Mouse (Mus musculus) intestine, embryonic 15.5 days (tissue): ENCODE results near the gene Dync1li2. TPM values are rescaled to one million over a fixed set of nuclear protein-coding genes. Genes with fewer than 3 reads are reported as not detected.

ENCODE experiments used
- ATAC-seq: fragments of 200-750 bp; cut with Nextera tagmentation; 2 replicates; pipeline ENCODE4 v1.8.0; 2017; ENCODE audit warnings: moderate TSS enrichment, moderate library complexity
- H3K27ac ChIP-seq: fragments of 300-500 bp; sonication (generic); 2 replicates; pipeline ENCODE4 v1.5.1; 2015; ENCODE audit warnings: mild to moderate bottlenecking, inconsistent platforms
- H3K27me3 ChIP-seq: fragments of 300-500 bp; sonication (generic); replicated peaks from 2 replicates; pipeline ENCODE4 v1.6.1; 2015; ENCODE audit warnings: inconsistent platforms
- H3K36me3 ChIP-seq: fragments of 300-500 bp; sonication (generic); 2 replicates; pipeline ENCODE4 v1.6.1; 2015; ENCODE audit warnings: inconsistent platforms
- H3K4me1 ChIP-seq: fragments of 300-500 bp; sonication (generic); replicated peaks from 2 replicates; pipeline ENCODE4 v1.6.1; 2015; ENCODE audit warnings: inconsistent platforms
- H3K4me2 ChIP-seq: fragments of 300-500 bp; sonication (generic); replicated peaks from 2 replicates; pipeline ENCODE4 v1.6.1; 2015; ENCODE audit warnings: mild to moderate bottlenecking, inconsistent platforms
- H3K4me3 ChIP-seq: fragments of 300-500 bp; sonication (generic); replicated peaks from 2 replicates; pipeline ENCODE4 v1.5.1; 2015; ENCODE audit warnings: inconsistent platforms
- H3K9ac ChIP-seq: fragments of 300-500 bp; sonication (generic); 2 replicates; pipeline ENCODE4 v1.6.1; 2015; ENCODE audit warnings: inconsistent platforms
- H3K9me3 ChIP-seq: fragments of 300-500 bp; sonication (generic); 2 replicates; pipeline ENCODE4 v1.6.1; 2016; ENCODE audit warnings: inconsistent platforms
- WGBS: fragments of 180-500 bp; shearing (Covaris S2); methylation state at CpG from one replicate; pipeline ENCODE4 v1.1.7; 2015; 5-methylcytosine and 5-hydroxymethylcytosine counted together
- polyA plus RNA-seq: library from polyadenylated mRNA; unstranded; fragments of >200 nt; fragmentation: Nextera tagmentation; extraction: Ambion mirVana; gene quantifications from 2 replicates; pipeline ENCODE4 v1.2.1, GENCODE M21; 2015

Gene Dync1li2
- polyA plus RNA-seq, 1 experiment from 2014 or later: 46.0 TPM

DNA sequence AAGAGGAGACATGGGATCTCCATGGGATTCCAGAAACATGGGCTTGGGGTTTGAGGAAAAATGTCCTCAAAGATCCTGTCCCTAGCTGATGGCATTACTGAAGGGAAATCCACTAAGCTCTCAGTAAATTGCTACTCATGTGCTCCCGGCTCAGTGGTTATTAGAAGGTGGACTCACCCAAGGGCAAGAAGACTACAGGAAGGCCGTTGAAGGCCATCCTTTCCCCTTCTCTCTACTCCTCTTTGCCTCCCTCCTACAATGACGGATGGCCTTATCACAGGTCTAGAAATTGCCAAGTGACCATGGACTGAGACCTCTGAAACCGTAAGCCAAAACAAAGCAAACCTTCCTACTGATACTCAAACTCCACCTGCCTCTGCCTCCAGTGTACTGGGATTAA is 6.3 kb downstream of the Dync1li2 start:
- Histone ChIP-seq H3K4me2 (no peak overlapping the region), H3K9ac (no peak overlapping the region), H3K9me3 (no peaks in the 10 kb centered on the region), H3K4me3 (no peak overlapping the region), H3K36me3 (peaks cover 37% of the 10 kb centered on the region), H3K4me1 (peaks cover 12% of the 10 kb centered on the region), H3K27me3 (no peaks in the 10 kb centered on the region), H3K27ac (peak overlapping the region; percentile 29)
- ATAC-seq: no peak
- 93% methylated on average over 4 of the region's 4 CpGs for WGBS

DNA sequence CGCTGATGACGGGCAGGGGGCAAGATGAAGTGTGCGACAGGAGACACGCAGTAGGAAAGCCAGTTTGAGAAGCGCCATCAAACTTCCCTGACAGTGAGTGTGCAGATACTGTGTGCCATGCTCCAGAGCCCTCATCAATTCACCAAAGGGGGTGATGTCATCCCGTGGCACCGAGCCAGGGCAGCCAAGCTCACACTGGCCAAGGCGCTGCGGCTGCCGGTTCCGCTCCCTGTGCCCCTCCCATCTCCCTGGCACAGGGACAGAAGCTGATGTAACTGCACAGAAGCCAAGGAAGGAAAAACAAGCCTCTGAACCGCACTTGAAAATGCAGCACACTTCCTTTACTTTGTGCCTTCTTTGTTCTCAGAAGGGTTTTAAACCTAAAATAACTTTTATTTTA is 6.8 kb downstream of the Dync1li2 start:
- Histone ChIP-seq H3K4me3 (no peak overlapping the region), H3K9me3 (no peaks in the 10 kb centered on the region), H3K4me1 (peaks cover 7% of the 10 kb centered on the region), H3K9ac (no peak overlapping the region), H3K4me2 (no peak overlapping the region), H3K27ac (peak overlapping the region; percentile 29), H3K27me3 (no peaks in the 10 kb centered on the region), H3K36me3 (peaks cover 42% of the 10 kb centered on the region)
- WGBS: 48% methylated on average over 12 of the region's 12 CpGs
- peak; percentile 87 for ATAC-seq

DNA sequence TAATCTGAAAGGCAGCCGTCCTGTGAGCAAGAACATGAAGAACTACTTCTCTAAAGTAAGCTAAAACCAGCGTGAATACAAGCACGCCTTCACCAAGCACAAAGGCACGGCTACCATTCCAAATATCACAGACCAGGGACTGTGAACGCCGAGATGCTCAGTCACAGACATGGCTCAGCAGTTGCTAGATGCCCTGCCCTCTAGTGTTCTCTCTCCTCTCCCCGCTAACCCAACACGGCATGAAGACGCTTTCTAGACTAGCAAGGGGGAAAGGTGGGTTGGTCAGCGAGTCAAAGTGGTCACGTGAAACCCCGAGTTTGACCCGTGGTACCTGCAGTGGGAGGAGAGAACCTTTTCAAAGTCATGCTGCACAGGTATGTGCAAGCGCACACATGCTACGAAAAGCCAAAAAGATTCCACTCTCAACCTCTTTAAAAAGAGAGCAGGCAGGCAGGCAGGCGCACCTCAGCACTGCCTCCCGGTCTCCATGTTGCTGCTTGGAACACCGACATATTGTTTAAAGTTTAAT is 8.0 kb downstream of the Dync1li2 start:
- Histone ChIP-seq H3K4me3 (no peak overlapping the region), H3K27ac (no peak overlapping the region), H3K27me3 (no peaks in the 10 kb centered on the region), H3K9me3 (no peaks in the 10 kb centered on the region), H3K4me2 (no peak overlapping the region), H3K36me3 (peaks cover 50% of the 10 kb centered on the region), H3K9ac (no peak overlapping the region), H3K4me1 (0 out of 2 replicates have a peak, but pooled peaks cover 4% of the 10 kb centered on the region)
- 88% methylated on average over 18 of the region's 18 CpGs for WGBS
- ATAC-seq: no peak

DNA sequence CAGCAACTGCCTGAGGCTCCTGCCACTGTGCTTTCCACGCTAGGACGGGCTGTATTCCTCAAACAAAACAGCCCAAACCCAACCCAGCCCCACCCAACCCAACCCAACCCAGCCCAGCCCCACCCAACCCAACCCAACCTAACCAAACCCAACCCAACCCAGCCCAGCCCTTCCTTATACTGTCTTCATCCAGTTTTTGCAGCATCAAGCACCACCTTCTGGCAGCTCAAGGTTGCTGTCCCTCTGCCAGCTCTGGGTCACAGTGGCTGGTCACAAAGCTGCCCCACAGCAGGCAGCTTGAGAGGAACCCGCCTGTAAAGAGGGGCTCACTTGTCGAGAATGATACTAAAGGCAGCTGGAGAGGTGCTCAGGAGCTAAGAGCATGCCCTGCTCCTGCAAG is 8.6 kb downstream of the Dync1li2 start:
- Histone ChIP-seq H3K27me3 (no peaks in the 10 kb centered on the region), H3K9me3 (no peaks in the 10 kb centered on the region), H3K36me3 (peaks cover 51% of the 10 kb centered on the region), H3K4me1 (0 out of 2 replicates have a peak, but pooled peaks cover 4% of the 10 kb centered on the region), H3K4me2 (no peak overlapping the region), H3K4me3 (no peak overlapping the region), H3K27ac (no peak overlapping the region), H3K9ac (no peak overlapping the region)
- ATAC-seq: peak; percentile 65; the same call in 1 of the 2 replicates
- WGBS: 74% methylated on average over 4 of the region's 4 CpGs

DNA sequence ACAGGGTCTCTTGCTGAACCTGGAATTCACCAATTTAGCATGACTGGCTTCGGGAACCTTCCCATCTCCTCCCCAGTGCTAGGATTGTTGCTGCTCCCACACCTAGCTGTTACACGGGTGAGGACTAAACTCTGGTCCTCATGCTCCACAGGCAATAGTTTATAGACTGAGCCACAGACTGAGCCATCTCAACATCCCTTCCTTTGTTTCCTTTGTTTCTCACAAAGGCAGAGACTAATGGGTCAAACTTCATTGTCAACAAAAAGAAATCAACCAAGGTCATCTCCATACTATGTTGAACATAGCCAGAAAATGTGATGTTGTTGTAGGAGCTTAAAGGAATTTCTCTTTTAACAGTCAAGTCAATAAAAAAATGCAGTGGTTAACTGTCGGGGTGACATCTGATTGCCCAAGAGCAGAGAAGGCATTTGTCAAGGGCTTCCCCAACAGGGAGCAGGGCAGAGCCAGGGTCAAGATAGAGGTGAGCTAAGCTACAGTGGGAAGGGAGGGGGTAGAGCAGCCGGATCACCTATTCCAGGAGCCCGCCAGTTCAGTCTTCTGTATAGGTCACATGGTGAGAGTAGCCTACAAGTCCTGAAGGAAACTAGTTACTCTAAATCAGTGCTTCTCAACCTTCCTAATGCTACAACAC is 9.5 kb downstream of the Dync1li2 start:
- WGBS: 96% methylated on average over 5 of the region's 5 CpGs
- peaks cover 49% of the 10 kb centered on the region for H3K36me3 ChIP-seq
- H3K4me1 ChIP-seq: 0 out of 2 replicates have a peak, but pooled peaks cover 4% of the 10 kb centered on the region
- H3K27ac ChIP-seq: no peak overlapping the region
- no peak overlapping the region for H3K9ac ChIP-seq
- no peaks in the 10 kb centered on the region for H3K9me3 ChIP-seq
- no peak overlapping the region for H3K4me3 ChIP-seq
- H3K27me3 ChIP-seq: no peaks in the 10 kb centered on the region
- H3K4me2 ChIP-seq: no peak overlapping the region
- ATAC-seq: no peak

DNA sequence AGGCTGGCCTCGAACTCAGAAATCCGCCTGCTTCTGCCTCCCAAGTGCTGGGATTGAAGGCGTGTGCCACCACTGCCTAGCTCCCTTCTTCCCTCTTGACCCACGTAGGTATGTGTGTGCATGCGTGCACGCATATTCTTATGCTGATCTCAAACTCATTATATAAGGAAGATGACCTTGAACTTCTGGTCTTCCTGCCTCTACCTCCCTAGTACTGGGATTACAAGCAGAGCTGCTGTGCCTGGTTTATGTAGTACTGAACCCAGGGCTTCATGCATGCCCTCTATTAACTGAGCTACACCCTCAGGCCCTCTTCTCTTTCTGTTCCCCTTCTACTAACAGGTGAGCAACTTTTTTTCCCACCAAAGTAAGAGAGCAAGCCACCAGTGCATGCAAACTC is 10.2 kb downstream of the Dync1li2 start:
- no peak overlapping the region for H3K27ac ChIP-seq
- H3K9ac ChIP-seq: no peak overlapping the region
- no peaks in the 10 kb centered on the region for H3K9me3 ChIP-seq
- H3K4me1 ChIP-seq: 0 out of 2 replicates have a peak, but pooled peaks cover 4% of the 10 kb centered on the region
- H3K4me3 ChIP-seq: no peak overlapping the region
- no peak overlapping the region for H3K4me2 ChIP-seq
- H3K27me3 ChIP-seq: no peaks in the 10 kb centered on the region
- H3K36me3 ChIP-seq: peaks cover 46% of the 10 kb centered on the region
- over 99% methylated on average over 6 of the region's 6 CpGs for WGBS
- ATAC-seq: no peak

DNA sequence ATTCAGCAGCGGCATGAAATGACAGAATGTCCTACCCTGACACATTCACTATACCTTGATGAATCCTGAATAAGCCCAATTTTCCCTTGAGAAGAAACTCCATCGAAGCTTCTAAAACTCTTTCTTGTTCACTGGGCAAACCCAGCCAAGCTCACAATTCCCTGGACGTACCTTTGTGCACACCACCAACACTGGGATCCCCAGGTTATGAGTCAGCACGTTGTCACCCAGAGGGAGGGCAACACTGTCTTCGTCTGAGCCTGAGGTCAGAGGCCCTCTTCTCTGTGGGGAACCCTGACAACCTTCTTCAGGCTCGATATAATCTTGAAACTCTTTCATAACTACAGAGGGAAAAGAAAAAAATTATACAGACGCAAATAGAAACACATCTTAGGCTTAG is 12.6 kb downstream of the Dync1li2 start:
- H3K4me2 ChIP-seq: no peak overlapping the region
- WGBS: 92% methylated on average over 7 of the region's 7 CpGs
- H3K27me3 ChIP-seq: no peaks in the 10 kb centered on the region
- no peaks in the 10 kb centered on the region for H3K9me3 ChIP-seq
- H3K4me3 ChIP-seq: no peak overlapping the region
- no peak overlapping the region for H3K9ac ChIP-seq
- no peaks in the 10 kb centered on the region for H3K4me1 ChIP-seq
- no peak overlapping the region for H3K27ac ChIP-seq
- H3K36me3 ChIP-seq: peaks cover 51% of the 10 kb centered on the region
- ATAC-seq: no peak

DNA sequence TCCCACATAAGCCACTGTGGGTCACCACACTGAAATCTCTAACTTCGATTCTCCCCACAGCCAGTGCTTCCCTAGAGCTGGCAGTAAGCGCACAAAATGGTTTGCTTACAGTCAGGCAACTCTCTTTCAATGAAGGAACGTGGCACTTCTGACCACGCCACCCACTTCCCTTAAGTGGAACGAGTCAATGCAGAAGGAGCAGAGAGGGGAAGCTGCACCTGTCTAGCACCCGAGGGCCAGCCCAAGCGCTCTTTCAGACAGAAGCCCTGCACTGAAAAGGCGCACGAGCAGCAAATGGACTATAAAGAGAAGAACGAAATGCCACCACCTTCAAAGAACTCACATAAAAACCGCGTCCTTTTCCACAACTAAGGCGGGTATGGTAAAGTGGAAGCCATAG is 15.1 kb downstream of the Dync1li2 start:
- H3K9me3 ChIP-seq: no peaks in the 10 kb centered on the region
- no peak overlapping the region for H3K4me2 ChIP-seq
- H3K27me3 ChIP-seq: no peaks in the 10 kb centered on the region
- no peak for ATAC-seq
- WGBS: 93% methylated on average over 13 of the region's 13 CpGs
- no peak overlapping the region for H3K27ac ChIP-seq
- H3K4me3 ChIP-seq: no peak overlapping the region
- no peaks in the 10 kb centered on the region for H3K4me1 ChIP-seq
- H3K9ac ChIP-seq: no peak overlapping the region
- peaks cover 56% of the 10 kb centered on the region for H3K36me3 ChIP-seq

DNA sequence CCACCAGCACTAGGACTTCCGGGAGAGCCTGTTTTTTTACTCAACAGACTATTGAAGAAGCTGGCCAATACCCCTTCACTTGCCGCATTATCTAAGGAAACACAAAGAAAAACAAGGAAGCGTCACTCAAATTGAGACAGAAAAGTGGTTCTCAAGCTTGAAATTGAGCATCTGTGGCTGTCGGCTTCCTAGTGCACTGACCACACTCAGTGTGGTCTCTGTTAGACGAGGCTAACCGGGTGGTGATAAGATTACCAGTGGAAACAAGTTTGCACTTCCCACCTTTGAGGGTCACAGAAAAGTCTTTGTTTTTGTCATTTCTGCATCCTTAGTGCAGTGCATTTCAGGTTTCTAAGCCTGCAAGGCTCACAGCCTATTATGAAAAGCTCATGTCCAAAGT is 20.5 kb downstream of the Dync1li2 start:
- Histone ChIP-seq H3K27me3 (no peaks in the 10 kb centered on the region), H3K36me3 (peaks cover 54% of the 10 kb centered on the region), H3K9me3 (no peaks in the 10 kb centered on the region), H3K27ac (no peak overlapping the region), H3K4me2 (no peak overlapping the region), H3K4me3 (no peak overlapping the region), H3K4me1 (no peaks in the 10 kb centered on the region), H3K9ac (no peak overlapping the region)
- no peak for ATAC-seq
- WGBS: 88% methylated on average over 6 of the region's 6 CpGs

DNA sequence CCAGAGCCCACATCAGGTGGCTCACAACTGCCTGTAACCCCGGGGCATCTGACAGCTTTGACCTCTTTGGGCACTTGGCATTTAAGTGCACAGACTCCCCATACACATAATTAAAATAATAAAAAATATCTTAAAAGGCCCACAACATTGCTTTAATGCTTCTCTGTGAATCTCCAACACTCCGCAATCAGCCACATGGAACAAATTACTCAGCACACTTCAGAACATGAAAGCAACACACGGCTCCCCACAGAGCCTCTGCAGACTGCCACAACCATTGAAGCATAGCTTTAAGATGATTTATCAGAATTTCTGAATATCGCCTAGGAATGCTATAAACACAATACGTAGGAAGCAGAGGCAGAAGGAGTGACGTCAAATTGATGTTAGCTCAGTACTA is 26.8 kb downstream of the Dync1li2 start:
- WGBS: 81% methylated on average over 6 of the region's 6 CpGs
- no peak overlapping the region for H3K27ac ChIP-seq
- peaks cover 14% of the 10 kb centered on the region for H3K36me3 ChIP-seq
- no peak overlapping the region for H3K9ac ChIP-seq
- H3K4me1 ChIP-seq: peaks cover 10% of the 10 kb centered on the region; the same call in 1 of the 2 replicates
- no peaks in the 10 kb centered on the region for H3K27me3 ChIP-seq
- H3K4me3 ChIP-seq: no peak overlapping the region
- H3K9me3 ChIP-seq: no peaks in the 10 kb centered on the region
- H3K4me2 ChIP-seq: no peak overlapping the region
- no peak for ATAC-seq

DNA sequence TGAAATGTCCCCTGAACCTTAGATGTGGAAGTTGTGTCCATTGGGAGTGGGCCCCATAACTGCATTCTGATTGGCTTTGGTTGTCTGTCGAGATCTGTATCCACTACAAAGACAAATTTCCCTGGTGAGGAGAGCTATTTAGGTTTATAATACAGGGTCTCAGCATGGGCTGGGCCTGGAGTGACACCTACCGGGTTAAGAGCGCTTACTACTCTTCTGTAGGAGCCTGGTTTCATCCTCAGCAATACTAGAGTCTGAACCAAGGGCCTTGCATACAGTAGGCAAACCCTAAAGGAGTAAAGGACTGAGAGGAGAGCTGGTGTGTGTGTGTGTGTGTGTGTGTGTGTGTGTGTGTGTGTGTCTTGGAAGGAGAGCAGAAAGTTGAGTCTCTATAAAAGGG is 28.6 kb downstream of the Dync1li2 start:
- Histone ChIP-seq H3K4me1 (peaks cover 10% of the 10 kb centered on the region; the same call in 1 of the 2 replicates), H3K27me3 (no peaks in the 10 kb centered on the region), H3K9me3 (no peaks in the 10 kb centered on the region), H3K4me2 (no peak overlapping the region), H3K9ac (no peak overlapping the region), H3K4me3 (no peak overlapping the region), H3K27ac (no peak overlapping the region), H3K36me3 (peaks cover 9% of the 10 kb centered on the region)
- ATAC-seq: 0 out of 2 replicates have a peak, but pooled peaks have one; percentile 24
- WGBS: 66% methylated on average over 3 of the region's 3 CpGs

DNA sequence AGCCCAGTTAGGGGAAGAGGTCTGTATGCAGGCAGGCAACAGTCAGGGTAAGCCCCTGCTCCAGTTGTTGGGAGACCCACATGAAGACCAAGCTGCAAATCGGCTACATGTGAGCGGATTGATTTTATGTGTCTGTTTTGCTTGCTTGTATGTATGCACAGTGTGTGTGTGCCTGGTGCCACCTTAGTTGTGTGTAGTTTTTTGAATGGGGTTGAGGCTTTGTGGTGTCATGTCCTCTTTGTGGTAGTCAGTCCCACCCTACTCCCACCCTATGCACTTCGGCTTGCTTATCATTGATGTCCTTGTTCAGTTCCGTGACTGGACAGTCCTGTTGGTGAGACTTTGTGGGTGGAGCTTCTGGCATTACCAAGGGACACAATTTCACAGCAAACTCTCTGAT is 29.1 kb downstream of the Dync1li2 start:
- WGBS: 64% methylated on average over 4 of the region's 4 CpGs
- no peaks in the 10 kb centered on the region for H3K27me3 ChIP-seq
- no peaks in the 10 kb centered on the region for H3K9me3 ChIP-seq
- ATAC-seq: no peak
- H3K4me3 ChIP-seq: no peak overlapping the region
- H3K27ac ChIP-seq: 0 out of 2 replicates have a peak overlapping the region, but pooled peaks have one; percentile 13
- no peak overlapping the region for H3K4me2 ChIP-seq
- peaks cover 10% of the 10 kb centered on the region; the same call in 1 of the 2 replicates for H3K4me1 ChIP-seq
- peaks cover 9% of the 10 kb centered on the region for H3K36me3 ChIP-seq
- H3K9ac ChIP-seq: no peak overlapping the region
